Mouse (Mus musculus): ENCODE results near the gene Pnpt1.

Gene Pnpt1

GRCm38 (mm10) chr11:29130385-29131355, at the start of gene Pnpt1:
Pnpt1 (plus strand) TSS chr11:29130744.
- DNase-seq (ENCODE audit: low spot score in 2 of 2), result peak; percentile 86 to 90

GRCm38 (mm10) chr11:29092403-29092802, 38.1 kb upstream of the Pnpt1 start:
- DNase-seq (ENCODE audit: low spot score in 2 of 2), result no peak

DNA sequence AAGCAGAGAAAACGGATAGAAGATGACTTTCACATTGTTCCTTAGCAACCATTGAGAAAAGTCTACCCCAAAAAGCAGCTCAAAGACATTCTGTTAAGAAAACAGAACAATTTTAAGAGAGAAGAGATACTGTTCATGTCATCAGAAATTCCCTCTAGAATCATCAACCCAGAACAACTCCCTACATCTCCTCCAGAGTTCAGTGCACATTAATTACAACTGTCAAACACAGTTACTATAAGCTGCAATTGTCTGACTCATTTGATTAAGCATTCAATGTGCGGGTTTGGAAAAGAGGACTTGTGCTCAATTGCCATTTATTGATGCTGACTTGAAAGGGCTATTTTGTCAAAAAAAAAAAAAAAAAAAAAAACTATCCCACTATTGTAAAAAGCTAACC, 31.6 kb upstream of the Pnpt1 start:
- DNase-seq (ENCODE audit: low spot score in 2 of 2), result no peak

DNA sequence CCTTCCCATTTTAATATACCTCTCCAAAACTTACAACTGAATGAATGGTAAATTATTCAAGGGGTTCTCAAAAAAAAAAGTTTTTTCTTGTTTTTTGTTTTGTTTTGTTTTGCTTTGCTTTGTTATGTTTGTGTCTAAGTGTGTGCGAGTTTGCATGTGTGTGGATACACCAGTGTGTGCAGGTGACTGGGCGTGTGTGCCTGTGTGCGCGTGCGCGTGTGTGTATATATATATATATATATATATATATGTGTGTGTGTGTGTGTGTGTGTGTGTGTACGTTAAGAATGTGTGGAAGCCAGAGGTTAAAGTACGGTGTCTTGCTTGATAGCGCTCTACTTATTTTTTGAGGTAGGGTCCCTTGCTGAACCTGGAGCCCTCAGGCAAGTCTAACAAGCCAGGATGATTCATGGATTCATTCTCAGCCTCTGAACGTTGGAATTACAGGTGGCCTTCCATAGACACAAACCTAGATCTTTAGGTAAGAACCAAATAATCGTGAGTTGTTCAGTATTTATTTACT, 621 bp upstream of the Pnpt1 start:
- no peak for DNase-seq (ENCODE audit: low spot score in 2 of 2)

- no peak for DNase-seq (ENCODE audit: low spot score in 2 of 2)
Measured at GRCm38 (mm10) chr11:29140671-29141070, 10.1 kb downstream of the Pnpt1 start.

- no peak for DNase-seq (ENCODE audit: low spot score in 2 of 2)
Measured at GRCm38 (mm10) chr11:29148901-29149300, 18.4 kb downstream of the Pnpt1 start.

DNA sequence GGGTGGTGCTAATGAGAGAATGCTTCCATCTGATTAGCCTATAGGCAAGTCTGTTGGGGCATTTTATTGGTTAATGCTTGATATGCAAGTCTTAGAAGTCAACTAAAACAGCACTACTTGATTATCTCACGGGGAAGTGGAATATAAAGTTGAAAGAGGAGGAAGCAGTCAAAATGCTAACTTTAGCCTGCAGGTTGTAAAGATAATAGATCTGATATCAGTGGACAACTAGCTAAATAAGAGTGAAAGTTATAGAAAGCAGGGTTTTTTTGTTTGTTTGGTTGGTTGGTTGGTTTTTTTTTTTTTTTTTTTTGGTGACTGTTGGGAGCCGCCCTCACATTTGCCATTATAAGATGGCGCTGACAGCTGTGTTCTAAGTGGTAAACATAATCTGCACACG, 33.0 kb downstream of the Pnpt1 start:
- DNase-seq (ENCODE audit: low spot score in 2 of 2), result no peak

- peak; percentile 30 to 58 for DNase-seq (ENCODE audit: low spot score in 2 of 2)
Measured at GRCm38 (mm10) chr11:29171959-29172391, 41.4 kb downstream of the Pnpt1 start.

- peak; percentile 97 to 98 for DNase-seq (ENCODE audit: low spot score in 2 of 2)
Measured at GRCm38 (mm10) chr11:29172563-29173124, 42.1 kb downstream of the Pnpt1 start, which contains the start of gene Ppp4r3b. Ppp4r3b (plus strand) TSS chr11:29172890.

DNA sequence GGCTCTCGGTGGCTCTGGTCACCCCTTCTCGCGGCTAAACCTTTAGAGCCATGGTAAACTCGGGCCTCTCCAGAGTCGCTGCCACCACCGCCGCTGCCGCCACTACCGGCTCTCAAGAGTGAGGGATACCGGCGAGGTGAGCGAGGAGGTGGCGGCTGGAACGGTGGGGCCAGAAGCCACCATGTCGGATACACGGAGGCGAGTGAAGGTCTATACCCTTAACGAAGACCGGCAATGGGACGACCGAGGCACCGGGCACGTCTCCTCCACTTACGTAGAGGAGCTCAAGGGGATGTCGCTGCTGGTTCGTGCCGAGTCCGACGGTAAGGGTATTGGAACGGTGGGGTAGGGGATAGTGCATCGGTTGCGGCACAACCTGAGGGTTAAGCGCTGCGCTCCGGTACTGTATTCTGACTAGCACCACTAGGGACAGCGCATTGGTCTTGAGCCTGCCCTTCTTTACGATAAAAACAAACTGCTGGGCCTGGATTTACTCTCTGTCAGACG, 42.6 kb downstream of the Pnpt1 start:
- peak; percentile 45 to 65 for DNase-seq (ENCODE audit: low spot score in 2 of 2)

GRCm38 (mm10) chr11:29173706-29174436, 43.3 kb downstream of the Pnpt1 start:
- no peak for DNase-seq (ENCODE audit: low spot score in 2 of 2)

DNA sequence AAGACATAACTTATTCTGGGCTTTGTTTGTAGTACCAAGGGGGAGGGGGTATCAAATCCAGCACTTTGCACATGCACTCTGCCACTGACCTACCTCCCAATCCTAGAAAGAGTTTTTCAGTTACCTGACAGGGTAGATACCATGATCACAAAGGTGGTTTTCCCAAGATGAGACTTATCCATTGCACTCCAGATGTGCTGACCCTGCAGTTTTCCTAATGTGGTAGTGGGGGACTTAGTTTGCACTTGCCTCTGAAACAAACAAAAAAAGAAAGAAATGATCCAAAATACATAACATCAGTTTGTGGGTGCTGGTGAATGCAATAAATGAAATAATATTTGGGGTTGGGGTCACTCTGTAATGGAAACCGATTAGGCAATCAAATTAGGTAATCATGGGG, 48.8 kb downstream of the Pnpt1 start:
- no peak for DNase-seq (ENCODE audit: low spot score in 2 of 2)

DNA sequence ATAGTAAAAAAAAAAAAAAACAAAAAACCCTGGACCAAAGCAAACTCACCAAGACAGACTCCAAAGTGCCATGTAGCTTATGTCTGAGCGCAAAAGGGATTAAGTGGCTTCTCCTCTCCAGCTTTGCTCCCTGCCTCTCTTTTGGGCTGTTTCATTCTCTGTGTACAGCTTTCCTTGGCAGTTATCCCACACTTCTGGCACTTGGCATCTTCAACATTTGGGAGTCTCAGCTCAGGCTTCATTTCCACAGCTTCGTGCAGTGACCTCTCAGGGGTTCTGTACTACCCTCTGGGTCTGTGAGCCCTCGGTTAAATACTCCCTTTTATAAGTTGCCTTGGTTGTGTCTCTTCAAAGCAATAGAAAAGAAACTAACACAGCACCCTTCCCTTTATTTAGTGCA, 50.1 kb downstream of the Pnpt1 start:
- DNase-seq (ENCODE audit: low spot score in 2 of 2), result no peak

DNA sequence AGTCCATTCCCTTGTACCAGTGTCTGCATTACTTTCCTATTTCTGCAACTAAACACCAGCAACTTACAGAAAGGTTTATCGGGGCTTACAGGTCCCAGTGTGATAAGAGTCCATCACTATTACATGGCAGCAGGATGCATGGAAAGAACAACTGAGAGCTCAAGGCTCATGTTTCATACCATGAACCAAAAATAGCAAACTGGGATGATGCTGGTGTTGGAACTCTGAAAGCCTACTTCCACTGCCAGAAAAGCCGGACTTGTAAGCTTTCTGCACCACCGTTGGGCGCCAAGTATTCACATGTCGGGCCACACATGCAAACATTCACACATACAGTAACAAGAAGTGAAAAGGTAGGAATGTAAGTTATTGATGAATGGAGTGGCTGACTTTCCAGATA, 51.2 kb downstream of the Pnpt1 start:
- no peak for DNase-seq (ENCODE audit: low spot score in 2 of 2)

DNA sequence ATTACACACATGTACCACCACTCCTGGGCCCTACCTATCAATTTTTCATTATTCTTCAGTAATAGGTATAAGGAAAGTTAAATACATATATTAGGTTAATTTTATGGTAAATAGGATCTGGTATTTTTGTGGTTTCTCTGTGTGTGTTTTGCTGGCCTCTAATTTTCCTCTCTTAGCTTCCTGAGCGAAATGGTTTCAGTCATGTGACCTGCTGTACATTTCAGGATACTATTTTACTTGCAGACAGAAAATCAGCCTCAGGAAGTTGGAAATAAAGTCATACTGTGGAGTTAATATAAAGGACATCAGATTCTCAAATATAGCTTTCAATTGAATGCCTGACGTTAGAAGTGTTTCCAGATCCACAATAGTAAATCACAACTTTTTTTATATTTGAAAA, 58.4 kb downstream of the Pnpt1 start:
- no peak for DNase-seq (ENCODE audit: low spot score in 2 of 2)

DNA sequence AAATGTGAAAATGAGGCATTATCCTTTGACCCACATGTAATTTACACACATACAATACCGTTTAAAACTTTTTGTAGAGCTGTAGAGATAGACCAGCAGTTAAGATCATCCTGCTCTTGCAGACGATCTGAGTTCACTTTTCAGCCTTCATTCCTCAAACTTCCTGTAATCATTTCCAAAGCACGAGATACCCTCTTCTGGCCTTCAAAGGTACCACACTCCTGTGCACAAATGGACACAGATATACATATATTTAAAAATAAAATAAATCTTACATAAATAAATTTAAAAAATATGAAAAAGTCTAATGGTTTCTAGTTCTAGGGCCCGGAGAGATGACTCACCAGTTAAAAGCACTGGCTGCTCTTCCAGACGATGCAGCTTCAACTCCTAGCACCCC, 73.1 kb downstream of the Pnpt1 start:
- no peak for DNase-seq (ENCODE audit: low spot score in 2 of 2)

DNA sequence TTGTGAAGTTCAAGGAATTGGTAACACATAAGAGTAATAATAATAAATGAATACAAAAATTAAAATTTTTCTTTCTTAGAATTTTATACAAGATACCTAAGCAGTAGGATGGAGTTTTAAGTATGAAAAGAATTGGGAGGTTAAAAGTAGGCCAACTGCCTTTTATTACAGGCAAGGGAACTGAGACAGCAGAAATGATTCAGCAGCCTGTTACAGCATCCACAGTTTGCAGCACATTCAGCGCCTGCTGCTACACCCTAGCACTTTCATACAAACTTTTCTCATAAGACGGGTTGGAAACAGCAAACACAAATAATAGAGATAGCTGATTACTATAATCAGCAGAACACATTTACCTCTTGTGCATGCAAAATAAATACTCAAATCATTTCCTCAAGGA, 79.2 kb downstream of the Pnpt1 start:
- DNase-seq (ENCODE audit: low spot score in 2 of 2), result no peak

Data from urinary bladder, postnatal 4 days (tissue).